Mouse (Mus musculus): ENCODE measurements around the gene Irf3.
A peak's percentile ranks its signal among the peaks of the same experiment; 100 is the strongest.
"Not testable (repeated sequence)": the region's sequence is repeated elsewhere in the genome, so short reads cannot be mapped to it uniquely, and the experiment has no call there.

Gene Irf3

GRCm38 (mm10) chr7:45007846-45008245, 10.4 kb downstream of the Irf3 start:
- DNase-seq (ENCODE audit: low spot score): no peak

DNA sequence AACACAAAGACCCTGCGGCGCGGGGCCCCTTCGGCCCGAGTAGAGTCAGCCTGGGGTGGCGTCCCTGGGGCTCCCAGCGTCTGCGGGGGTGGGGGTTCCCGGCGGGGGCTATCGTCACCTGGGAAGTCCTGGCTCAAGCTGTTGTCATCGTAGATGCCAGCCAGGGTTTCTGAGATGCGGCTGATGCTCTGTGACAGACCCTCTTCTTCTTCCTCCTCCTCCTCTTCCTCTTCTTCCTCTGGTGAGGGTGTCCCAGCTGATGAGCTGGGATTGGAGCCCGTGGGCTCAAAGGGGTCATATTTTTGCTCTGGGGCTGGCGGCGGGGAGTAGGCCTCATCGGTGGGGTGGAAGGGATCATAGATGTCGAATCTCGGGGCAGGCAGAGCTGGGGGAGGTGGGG, 11.0 kb downstream of the Irf3 start:
- no peak for DNase-seq (ENCODE audit: low spot score)

DNA sequence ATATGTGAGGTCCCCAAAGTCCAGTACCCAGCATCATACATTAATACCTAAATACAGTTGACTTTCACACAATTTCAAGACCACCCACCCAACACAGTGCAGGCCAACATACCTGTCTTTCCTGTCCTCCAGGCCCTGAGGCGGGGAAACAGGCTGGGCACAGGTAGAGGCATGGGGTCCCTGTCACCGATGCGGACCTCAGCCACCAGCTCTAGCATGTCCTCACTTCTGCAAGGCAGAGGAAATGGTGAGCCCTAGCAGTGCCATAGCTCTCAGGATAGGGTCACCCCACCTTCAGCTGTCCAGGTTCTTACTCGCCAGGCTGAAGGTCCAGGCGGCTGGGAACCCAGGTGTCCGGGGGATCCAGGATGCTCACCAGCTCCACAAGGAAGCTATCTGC, 14.6 kb downstream of the Irf3 start:
- no peak for DNase-seq (ENCODE audit: low spot score)

GRCm38 (mm10) chr7:45012824-45013223, 15.4 kb downstream of the Irf3 start:
- no peak for DNase-seq (ENCODE audit: low spot score)

GRCm38 (mm10) chr7:45013366-45014095, 16.1 kb downstream of the Irf3 start:
- no peak for DNase-seq (ENCODE audit: low spot score)

DNA sequence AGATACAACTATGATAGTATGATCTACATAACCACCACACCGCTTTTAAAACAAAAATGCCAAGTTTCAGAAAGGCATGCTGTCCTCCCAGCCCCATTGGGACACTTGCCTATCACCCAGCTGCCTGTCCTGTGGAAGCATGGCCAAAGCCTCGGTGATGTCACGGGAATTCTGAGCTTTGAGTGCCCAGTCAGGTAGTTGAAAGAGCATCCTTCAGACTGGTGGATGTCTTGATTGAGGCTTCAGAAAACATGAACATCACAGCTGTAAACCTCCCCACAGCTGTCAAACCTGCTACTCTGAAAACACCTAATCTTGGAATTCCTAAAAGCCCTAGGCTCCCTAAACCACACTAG, 16.6 kb downstream of the Irf3 start:
- no peak for DNase-seq (ENCODE audit: low spot score)

DNA sequence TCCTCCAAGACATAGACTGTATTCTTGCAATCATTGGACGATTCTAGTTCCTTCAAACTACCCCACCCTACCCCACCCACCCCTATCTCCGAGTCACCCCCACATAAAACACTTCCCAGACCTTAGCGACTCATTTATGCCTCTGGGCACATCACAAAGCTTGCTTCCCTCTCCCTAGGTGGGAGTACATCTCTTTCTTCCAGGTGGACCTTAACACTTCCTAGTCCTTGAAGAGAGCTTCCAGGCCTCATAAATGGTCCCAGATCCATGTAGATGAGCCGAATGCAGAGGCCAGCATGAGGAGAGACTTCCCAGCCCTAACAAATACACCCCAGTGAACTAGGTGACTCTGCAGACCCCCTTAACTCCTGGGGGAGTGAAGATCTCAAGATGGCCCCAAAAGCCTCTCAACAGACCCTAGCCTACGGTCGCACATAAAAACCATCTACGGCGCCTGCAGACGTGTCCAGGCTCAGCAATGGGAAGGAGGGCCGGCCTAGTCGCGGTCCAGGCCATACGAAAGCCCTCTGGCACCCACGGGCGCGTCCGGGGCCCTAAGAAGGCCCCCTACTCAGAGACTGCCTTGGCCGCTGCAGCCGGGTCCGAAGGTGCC, 18.0 kb downstream of the Irf3 start:
- DNase-seq (ENCODE audit: low spot score): no peak

- peak; percentile 100 for DNase-seq (ENCODE audit: low spot score)
Measured at GRCm38 (mm10) chr7:45015957-45016612, 18.6 kb downstream of the Irf3 start, which contains the start of gene Scaf1. Gene Scaf1 (minus strand): TSS chr7:45016363.

DNA sequence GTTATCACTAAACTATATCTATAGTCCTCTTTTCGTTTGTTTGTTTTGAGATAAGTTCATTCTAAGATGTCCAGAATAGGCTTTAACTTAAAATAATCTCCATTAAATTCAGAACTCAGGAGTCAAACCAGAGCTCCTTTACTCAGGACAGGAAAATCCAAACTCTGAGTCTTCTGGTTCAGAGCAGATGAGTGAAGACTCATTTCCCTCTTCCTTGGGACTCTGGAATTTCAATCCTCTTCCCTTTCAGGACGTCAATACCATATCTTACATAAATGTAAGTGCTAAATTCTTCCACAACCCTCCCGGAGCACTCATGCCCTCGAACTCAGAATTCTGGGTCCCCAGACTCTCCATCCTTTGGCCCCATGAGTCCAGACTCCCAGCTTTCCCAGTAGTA, 19.3 kb downstream of the Irf3 start:
- DNase-seq (ENCODE audit: low spot score): no peak

DNA sequence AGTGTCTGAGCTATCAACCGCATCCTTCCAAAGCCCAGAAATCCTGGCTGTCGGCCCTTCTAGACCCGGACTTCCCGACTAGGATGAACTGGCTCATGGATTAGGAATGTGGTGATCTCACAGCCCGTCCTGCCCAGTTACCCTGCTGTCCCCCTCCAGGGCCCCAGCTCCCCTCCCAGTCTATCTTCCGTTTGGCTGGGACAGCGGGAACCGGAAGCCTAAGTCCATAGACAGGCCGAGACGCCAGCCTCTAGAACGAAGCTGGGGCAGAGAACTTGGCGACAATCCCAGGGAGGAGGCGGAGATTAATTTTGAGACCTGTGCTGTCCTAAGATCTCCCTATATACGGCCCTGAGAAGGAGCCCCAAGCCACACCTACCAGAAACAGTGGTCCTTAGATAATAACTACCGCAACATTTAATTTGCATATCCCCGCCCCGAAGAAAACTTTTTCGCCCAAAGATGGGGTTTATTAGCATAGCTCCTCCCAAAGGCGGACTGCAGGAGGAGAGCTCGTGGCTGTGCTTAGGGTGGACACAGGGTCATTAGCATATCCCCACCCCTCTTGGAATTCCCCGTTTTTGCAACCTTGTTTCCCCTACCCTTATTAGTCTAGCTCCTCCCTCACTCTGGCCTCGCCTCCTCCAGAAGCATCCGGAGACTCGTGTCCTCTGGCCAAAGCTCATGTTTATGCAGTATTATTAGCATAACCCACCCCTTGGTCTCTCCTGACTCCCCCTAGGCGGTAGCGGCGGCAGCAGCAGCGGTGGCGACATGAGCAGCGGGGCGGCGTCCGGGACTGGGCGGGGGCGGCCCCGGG, 20.0 kb downstream of the Irf3 start, which contains the start of gene Rras:
Rras (plus strand) TSS at position 720 of the 820 bp plus-strand sequence.
- peak; percentile 96 for DNase-seq (ENCODE audit: low spot score)

- peak; percentile 69 for DNase-seq (ENCODE audit: low spot score)
Measured at GRCm38 (mm10) chr7:45019031-45019571, 21.7 kb downstream of the Irf3 start.

DNA sequence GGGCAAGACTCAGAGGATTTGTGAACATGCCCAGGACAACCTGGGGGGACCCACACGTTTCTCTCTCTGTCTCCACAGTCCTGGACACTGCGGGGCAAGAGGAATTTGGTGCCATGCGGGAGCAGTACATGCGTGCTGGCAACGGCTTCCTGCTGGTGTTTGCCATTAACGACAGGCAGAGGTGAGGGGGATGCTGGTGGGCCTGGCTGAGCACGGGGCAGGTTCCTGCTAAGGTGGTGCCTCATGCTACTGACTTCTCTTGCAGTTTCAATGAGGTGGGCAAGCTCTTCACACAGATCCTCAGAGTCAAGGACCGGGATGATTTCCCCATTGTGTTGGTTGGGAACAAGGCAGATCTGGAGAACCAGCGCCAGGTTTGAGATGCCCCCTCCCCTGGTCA, 22.8 kb downstream of the Irf3 start:
- DNase-seq (ENCODE audit: low spot score): no peak

DNA sequence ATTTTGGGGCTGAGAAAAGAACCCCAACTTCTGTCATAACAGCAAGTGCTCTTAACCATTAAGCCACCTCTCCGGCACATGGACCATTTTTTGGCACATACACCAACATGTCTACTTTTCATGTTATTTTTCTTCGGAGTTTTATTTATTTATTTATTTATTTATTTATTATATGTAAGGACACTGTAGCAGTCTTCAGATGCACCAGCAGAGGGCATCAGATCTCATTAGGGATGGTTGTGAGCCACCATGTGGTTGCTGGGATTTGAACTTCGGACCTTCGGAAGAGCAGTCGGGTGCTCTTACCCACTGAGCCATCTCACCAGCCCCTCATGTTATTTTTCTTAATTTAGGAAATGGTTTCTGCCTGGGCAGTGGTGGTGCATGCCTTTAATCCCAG, 26.3 kb downstream of the Irf3 start:
- DNase-seq (ENCODE audit: low spot score): not testable (repeated sequence)

DNA sequence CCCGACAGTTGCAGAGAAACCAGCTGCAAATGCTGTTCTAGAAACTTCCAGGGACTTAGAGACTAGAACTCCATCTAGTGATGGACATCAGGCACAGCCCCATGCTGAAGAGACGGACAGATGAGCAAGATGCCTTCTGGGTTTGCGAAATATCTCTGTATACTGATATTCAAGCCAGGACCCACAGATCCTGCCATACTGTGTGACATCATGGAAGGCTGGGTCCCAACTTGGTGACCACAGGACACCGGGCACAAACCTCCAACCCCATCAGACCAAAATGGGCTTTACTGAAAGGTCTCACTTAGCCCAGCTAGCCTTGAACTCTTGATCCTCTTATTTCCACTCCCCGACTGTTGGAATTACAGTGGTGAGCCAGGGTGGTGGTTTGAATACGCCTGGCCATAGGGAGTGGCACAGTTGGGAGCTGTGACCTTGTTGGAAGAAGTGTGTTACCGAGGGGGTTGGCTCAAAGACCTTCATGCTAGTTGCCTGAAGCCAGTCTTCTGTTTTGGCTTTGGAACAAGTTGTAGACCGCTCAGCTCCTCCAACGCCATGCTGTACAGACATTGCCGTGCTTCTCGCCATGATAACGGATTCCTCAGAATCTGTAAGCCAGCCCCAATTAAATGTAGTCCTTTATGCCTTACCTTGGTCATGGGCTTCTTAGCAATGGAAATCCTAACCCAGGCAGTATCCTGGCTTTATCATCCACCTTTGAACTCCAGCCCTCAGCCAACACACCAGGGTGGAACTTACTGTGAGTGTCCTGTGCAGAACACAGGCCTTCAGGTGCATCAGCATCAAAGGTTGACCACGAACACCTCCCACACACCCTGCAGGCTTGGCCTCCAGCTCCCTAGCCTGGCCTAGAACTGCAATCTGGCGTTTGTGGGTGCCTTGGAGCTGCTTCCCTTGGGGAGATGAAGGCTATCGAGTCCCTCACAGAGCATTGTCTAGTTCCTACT, 27.1 kb downstream of the Irf3 start:
- DNase-seq (ENCODE audit: low spot score): no peak

DNA sequence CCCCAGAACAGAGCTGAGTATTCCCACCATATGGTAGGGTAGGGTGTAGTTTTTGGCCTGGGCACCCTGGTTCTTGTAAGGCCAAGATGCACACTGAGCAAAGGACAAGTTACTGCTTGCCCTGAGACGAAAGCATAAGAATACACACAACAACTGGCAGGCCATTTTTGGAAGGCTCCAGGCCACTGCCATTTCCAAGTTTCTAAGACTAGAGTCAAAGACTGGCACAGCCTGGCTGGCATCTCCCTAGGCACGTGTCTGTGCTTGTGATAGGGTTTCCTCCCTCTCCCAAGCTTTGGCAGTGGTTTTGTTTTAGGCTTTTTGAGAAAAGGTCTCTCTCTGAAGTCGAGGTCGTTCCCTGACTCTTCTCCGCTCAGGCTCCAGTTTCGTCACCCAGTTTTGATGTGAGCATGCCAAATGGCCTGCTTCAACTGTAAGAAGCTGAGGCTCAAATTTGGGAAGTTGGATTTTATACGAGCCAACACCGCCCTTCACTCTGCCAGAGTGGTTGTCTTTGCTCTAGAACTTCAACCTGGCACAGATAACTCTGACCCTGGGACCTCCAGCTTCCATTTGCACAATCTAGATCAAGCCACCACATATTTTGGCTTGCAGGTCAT, 28.3 kb downstream of the Irf3 start:
- DNase-seq (ENCODE audit: low spot score): no peak

GRCm38 (mm10) chr7:45026256-45026655, 28.8 kb downstream of the Irf3 start:
- DNase-seq (ENCODE audit: low spot score): no peak

GRCm38 (mm10) chr7:45027761-45028160, 30.3 kb downstream of the Irf3 start:
- DNase-seq (ENCODE audit: low spot score): no peak

GRCm38 (mm10) chr7:45028351-45028750, 30.9 kb downstream of the Irf3 start:
- DNase-seq (ENCODE audit: low spot score): no peak

- no peak for DNase-seq (ENCODE audit: low spot score)
Measured at GRCm38 (mm10) chr7:45029995-45030394, 32.5 kb downstream of the Irf3 start.

DNA sequence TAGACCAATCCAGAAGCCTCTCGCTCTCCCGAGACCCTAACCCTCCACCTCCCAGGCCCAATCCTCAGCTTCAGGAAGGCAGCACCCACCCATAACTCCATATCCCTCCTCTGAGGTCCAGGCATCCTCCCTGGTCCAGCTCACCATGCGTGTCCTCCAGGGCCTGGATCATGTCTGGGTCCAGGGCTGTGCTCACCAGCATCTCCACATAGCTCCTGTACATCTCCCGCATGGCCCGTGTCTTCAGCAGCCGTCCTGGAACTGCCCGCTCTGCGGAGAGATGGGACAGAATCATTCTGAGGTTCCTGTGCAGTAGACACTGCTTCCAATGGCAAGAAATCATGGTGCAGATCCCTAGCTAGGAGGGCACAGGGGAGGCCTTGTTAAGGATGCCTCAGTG, 33.4 kb downstream of the Irf3 start:
- no peak for DNase-seq (ENCODE audit: low spot score)

Data from testis, postnatal 14 days (tissue).